Mouse (Mus musculus) urinary bladder, postnatal 14 days (tissue): ENCODE measurements around the gene Samd10.

ENCODE experiments used
- DNase-seq: peaks from one replicate; pipeline ENCODE4 v3.0.0; 2021; ENCODE audit warnings: low spot score

Samd10 gene

DNA sequence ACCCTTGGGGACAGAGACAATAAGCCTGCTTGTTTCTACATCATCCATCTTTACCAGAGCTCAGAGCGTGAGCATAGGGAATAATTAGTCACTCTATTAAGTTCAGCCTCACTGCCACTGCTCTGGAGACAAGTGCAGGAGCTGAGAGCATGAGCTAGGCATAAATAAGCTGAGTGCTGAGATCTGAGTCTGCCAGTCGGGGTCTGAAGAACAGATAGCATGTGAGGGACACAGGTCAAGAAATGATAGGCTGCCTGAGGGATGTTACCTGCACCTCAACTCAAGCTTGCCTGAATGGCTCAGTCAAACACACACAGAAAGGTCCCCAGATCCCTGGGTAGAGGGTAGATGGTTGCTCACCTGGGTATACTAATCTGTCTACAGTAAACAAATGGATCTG, 21.9 kb downstream of the Samd10 start:
- no peak for DNase-seq

DNA sequence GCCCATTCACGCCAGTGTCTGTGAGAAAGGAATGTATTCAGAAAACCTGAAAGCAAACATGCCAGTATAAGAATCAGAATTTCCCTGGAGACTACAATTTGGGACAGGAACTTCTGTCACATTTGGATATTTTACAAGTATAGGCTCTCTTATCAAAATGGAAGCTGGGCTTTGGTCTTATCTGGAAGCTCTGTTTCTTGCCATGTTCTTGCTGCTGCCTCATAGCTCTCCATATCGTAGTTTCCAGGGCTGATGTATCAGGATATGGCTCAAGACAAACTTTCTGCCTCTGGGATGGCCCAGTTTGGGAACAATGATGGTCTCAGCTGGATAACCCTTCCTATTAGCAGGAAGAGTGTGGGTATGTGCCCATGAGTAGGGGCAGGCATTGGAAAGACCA, 22.4 kb downstream of the Samd10 start:
- no peak for DNase-seq

DNA sequence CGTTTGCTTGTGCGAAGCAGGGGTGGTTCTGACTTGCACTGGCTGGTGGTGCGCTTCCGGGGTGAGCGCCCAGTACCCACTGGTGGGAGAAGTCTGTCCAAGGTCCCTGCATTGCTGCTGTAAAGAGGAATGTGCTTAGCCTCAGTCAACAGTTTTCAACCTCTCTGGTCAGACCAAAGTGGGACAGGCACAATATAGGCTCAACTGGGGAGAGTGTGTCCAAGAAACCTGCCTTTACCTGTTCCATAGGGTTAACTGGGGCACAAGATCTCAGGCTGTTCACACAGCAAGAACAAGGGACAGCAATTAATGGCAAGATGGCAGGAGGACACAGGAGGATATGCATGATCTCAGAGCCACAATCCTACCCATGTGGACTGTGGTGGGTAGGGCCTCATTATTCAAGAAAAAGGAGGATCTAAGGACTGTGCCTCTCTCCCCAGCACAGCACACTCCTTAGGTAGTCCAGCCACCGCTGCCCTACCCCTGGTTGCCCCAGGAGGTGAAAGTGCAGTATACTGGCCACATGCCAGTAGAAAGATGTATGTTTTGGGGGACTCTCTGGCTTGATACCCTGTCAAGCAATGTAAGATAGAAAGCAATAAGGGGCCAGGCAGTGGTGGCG, 24.0 kb downstream of the Samd10 start:
- no peak for DNase-seq

DNA sequence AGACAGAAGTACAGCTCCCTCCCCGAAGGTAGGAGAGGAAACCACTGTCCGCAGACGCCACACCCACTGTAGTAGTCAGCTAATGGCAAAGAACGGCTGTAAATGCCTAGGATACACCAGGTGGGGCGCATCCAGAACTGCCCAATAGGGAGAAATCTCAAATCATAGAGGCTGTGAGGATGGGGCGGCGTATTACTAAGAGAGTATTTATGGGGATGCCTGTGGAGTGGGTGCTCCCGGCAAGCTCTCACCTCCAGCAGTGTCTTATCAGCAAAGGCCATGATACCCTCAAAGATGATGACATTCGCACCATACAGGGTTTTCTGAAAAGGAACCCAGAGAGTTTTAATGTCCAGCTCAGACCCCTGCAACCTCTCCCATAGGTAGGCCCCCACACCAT, 25.1 kb downstream of the Samd10 start:
- no peak for DNase-seq

DNA sequence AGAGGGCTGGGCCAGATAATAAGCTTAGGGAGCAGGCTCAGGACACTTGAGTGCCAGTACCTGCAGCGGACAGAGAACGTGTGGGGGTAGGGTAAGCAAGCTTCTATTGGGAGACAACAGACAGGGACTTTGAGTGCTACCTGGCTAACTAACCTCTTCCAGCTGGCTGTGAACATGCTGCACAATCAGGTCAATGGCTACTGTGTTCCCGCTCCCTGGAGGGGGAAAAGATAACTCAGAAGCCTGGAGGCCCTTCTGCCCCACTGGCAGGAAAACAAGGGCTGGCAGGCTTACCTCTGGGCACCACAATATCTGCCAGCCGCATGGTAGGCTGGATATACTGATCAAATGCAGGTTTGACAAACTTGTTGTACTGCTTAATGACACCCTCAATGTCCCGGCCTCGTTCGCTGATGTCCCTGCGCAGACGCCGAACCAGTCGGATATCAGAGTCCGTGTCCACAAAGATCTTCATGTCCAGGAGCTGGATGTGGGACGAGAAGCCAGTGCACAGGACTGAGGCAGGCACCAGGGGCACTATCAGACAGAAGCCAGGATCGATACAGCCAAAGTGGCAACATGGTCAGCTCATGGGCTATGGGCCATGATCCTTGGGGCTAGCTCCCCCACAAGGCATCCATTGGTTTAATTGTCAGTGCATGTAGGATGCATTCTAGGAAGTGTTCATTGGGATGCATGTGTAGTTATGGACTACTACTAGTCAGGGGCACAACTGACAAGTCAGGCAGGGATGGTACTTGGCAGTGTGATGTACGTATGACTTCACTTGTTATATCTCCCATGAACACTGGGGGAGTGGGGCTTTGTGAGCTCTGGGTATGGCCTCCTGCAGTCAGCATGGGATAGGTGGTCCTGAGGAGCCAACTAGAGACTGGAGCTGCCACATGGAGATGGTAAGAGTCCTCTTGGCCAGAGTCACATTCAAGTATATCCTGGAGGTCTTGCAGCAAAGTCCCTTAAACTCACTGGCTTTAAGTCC, 25.8 kb downstream of the Samd10 start:
- DNase-seq = no peak

DNA sequence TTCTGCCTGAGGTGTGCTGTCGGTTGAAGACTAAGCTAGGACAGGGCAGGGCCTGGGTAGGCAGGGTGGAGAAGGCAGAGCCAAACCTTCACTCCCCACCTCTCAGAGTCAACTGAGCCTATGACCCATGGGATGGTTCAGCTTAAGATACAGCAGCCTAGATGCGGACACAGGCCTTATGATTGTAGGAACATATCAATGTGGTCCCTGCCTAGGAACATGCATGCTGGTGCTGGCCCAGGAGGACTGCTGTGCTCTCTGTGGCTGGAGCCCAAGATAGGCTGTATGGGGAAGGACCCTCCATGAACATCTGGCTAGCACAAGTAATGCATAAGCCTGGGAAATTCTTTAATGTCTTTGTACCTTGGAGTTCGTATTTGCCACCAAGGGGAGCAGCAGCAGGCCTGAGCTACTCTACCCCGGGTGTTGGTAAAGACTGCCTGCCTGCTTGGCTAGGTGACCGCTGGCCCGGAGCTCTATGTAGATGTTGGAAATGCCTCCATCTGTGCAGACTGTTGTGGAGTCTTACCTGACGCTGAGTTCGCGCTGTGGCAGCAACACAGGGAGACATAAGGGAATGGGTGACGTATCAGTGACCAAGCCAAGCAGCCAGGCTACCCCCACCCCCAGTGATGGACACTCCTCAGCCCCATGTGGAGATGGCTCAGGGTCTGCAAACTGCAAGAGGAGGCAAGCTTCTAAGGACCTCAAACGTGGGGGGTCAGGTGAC, 26.9 kb downstream of the Samd10 start:
- no peak for DNase-seq

DNA sequence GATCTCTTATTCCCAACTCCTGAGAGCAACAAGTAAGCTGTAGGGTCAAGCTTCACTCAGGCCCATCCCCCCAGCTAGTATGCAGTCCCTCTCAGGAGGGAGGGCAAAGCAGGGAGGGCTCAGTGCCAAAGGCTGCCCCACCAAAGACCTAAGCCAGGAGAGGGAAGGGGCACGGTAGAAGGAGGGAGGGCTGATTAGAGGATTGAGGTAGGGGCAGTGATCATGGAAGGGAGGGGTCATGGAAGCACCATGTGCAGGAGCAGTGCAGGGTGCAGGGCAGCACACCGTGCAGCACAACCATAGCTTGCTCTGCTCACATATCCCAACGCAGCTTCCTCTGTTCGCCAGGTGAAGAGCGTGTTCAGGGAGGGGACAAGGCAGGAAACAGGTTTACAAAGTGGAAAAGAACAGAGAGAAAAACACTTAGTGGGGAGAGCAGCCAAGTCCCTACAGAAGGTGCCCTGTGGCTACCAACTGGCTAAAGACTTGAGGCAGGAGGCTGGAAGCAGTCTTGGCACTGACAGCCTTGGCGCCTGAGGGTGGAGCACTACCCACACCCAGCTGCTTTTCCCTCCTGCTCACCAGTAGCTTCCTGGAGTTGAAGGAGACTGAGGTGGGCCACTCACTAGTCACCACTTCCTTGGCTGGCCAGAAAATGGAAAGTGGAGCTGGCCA, 28.0 kb downstream of the Samd10 start:
- DNase-seq = no peak

DNA sequence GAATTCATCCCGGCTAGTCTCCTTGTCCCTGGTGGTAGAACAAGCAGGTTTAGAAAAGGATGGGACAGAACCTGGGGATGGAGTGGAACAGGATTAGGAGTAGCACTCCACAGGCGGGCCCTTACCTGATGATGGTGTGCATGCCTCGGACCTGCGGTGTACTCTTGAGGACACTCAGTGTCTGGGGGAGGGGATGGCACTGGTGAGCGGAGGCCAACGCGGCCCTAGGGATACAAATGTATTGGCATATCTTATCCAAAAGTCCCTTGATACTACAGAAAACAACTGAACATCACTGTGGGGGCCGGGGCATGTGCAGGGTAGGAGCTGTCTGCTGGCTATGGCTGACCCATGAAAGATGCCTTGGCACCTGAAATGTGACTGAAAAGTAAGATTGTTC, 28.6 kb downstream of the Samd10 start:
- DNase-seq = no peak

DNA sequence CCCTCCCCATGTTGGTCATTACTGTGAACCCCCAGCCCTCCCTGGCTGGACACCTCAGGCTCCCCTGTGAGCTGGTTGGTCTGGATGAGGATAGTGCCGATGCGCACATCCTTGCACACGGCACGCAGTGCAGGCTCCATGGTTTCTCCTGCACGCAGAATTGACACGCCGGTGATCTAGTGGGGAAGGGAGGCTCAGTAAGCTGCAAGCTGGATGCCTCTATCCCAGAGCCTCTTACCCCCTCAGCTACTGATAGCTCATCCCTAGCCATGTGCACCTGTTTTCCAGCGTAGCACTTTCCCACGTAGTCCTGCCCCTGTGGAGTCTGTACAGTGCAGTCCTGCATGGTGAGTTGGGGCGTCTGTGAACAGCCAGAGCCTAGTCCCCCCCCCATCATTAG, 29.2 kb downstream of the Samd10 start:
- DNase-seq = no peak

DNA sequence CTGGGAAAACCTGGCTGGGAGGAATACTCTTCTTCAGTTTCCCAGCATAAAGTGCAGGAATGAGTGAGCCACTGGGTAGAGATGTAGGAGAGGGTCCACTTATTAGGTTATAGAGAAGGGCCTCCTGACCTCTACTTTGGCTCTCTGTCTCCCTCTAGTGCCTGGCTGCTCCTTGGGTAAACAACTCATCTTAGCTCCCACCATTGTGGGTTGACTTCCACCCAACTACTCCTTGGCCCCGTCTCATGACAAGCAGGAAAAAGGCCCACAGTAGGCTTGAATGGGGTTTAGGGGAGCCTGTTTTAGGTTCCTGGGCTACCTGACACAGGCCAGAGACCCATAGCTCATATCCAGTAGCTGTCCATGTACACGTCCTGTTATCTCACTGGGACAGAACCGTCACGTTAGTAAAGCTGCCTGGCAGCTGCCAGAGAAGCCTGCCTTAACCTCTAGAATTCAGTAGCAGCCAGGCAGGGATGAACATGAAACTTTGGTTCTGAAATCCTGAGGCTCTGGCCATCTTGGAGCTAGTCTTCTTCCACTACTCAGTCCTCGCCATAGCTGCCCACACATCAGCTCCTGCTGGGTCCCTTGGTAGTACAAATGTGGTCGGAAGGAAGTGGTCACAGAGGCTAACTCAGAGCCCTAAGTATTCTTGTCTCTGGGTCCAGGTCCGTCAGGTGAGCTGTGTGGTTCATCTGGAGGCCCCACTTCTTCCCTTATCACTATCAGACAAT, 30.6 kb downstream of the Samd10 start:
- DNase-seq = peak; percentile 52

DNA sequence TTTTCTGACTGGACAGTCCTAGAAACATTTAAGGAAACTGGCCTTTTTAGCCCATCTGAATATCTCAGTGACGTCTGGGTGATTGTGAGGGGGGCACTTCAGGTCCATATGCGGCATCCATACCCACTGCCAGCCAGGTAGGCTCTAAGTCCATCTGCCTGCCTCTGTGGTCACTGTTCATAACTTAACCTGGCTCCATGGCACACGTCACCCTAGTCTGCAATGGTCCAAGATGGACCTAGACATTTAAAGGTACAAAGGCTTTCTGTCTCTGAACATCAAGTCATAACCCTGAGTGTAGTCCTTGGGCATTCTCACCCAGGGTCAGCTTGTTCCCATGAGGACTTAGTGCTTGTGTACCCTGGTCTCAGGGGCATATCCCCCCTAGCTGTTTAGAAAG, 31.7 kb downstream of the Samd10 start:
- DNase-seq = no peak

DNA sequence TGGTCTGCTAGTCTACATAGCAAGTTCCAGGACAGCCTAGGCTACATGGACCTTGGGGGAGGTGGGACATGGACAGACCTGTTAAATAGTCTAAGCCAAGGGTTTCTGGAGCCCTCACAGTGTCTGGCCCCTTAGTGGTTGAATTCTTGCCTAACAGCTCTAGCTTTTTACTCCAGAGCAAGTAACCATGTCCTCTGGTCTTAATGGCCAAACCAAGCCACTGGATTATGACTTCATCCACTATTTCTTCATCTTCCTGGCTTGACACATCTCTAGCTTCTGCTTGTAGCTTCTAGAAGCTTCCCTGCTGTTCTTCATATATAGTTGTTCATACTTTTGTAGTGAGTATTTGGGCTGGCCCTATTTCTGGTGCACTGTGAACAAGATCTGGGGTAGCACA, 45.2 kb downstream of the Samd10 start:
- DNase-seq = no peak

DNA sequence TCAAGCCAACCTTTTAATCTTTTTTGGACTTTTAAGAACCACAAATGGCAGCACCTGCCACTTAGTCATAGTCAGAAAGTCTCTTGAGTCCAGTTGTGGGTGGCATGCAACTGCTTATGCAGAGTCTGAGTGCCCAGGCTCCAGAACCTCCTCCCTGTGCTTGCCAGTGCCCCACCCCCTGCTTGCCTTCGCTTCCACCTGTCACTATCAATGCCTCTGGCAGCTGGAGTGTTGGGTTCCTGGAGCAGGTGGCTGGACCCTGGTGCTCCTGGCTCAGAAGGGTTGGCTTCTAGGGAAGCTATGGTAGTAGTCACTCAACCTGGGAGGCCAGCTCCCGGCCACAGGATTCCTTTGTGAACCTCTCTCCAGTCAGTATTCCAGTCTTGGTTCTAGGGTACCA, 48.8 kb downstream of the Samd10 start:
- no peak for DNase-seq

DNA sequence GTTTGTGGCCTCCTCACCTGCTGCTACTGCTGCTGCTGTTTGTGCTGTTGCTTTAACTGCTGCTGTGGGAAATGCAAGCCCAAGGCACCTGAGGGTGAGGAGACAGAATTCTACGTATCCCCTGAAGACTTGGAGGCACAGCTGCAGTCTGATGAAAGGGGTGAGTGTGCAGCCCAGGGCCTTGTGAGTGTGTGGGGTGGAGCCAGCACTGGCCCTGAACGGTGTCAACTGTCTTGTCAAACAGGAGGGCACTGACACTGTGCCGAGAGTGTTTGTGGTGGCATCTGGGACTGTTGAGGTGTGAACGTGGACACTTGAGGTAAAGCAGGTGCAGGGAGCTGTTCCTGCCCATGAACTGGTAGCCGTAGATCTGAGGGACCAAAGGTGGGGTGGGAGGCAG, 50.3 kb downstream of the Samd10 start:
- no peak for DNase-seq

DNA sequence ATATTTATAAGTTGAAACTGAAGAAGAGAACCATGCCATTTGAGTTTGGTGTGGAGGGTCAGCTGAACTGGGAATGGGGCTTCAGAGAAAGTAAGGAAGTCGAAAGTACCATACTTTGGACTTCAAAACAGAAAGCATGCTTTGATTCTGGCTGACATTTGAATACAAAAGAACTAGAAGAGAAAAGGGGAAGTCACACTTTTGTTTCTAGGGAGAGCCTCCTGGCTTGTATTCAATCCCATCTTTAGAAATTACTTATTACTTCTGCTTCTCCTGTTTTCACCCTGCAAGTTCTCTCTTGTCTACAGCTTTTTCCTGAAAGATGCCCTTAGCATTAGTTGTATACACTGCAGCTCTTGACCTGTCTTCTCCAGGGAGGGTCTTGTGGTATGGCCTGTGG, 50.8 kb downstream of the Samd10 start:
- DNase-seq = no peak

DNA sequence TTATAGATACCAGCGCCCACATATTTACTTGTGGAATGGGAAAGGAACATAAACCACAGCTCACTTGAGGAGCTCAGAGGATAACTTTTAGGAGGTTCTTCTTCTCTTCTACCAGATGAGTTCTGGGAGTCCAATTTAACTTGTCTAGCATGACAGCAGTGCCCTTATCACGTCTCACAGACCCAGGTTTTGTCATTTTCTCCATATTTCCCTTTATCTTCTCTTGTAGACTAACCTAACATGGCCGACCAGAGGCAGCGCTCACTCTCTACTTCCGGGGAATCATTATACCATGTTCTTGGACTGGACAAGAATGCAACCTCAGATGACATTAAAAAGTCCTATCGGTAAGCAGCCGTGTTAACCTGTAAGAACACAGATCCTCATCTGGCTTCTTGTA, 52.9 kb downstream of the Samd10 start:
- no peak for DNase-seq
